Mouse (Mus musculus) hematopoietic stem cell, adult 5-6 weeks (primary cell): ENCODE measurements around the gene BC016579. TPM values are rescaled to one million over a fixed set of nuclear protein-coding genes. Genes with fewer than 3 reads are reported as not detected.

ENCODE experiments used
- ATAC-seq, 2 experiments: fragments of 125-278 bp in 1 of 2; replicated peaks in 1 of 2; 2 replicates each; pipeline ENCODE4 v1.8.0; 2016 to 2017; ENCODE audit warnings: inconsistent platforms in 2 of 2, mild to moderate bottlenecking in 2 of 2, moderate number of reproducible peaks in 2 of 2, low read depth in 1 of 2, moderate TSS enrichment in 1 of 2; ENCODE audit not compliant: low FRiP score in 2 of 2, poor library complexity in 2 of 2, severe bottlenecking in 2 of 2, insufficient read depth in 1 of 2, low TSS enrichment in 1 of 2
- total RNA-seq: library from RNA; stranded (forward); fragments of 172-1452, 232-1000 nt; gene quantifications from 2 replicates; pipeline ENCODE4 v1.2.3, GENCODE M21; 2017

The BC016579 gene
- total RNA-seq, 1 experiment from 2014 or later = 8.8 TPM

DNA sequence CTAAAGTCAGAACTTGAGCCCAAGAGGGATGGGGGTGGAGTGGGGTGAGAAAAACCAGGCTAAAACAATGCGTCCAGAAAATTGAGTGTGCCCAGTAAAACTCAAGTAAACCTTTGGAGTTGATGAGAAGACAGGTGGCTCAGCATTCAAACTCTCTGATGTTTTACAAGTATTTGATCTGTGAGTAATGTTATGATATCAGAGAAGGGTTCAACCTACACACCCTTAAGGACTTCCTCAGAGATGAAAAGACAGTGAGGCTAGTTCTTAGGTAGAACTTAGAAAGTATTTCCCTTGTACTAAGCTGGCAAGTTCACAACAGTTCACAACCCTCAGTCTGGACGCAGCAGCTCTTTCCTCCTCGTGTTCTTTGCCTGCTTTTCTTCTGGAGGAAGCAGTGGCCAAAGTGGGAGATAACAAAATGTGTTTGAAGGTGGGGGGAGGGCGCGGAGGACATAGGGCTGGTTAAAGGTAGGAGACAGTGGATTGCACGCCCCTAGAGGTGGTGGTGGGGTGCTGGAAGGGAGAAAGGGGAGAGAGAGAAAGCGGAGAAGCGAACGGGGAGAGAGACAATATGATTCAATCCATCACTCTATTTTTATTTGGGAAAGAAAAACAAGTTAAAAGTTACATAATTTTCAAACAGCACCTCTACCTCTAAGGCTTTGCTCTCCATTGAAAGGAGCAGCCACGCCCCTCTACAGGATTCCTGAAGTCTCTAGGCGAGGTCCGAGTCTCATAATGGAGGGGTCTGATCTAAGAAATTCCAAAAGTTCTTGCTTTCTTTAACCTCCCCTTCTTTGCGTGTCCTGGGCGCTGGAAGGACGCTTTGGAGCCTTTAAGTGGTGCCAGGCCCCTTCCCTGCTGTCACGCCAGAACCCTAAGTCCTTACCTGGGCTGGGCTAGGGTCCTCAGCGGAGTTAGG lies 597 bp downstream of the BC016579 start:
- ATAC-seq = peak; percentile 41 to 48; a peak in 2 of 4 replicates

DNA sequence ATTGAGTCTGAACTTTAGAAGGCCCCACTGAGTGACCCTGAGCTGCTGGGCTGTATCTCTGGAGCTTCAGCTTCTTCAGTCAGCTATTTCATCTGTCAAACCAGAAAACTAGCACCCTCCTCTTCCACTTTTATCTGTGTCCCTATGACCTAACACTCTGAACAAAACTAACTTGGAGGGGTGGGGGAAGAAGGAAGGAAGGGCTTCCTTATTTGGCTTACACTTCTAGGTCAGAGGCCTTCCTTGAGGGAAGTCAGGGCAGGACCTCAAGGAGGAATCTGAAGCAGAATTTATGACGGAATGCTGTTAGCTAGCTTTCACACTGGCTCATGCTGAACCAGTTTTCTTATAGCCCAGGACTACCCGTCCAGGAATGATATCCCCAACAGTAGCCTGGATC lies 2.4 kb downstream of the BC016579 start:
- ATAC-seq = 0 out of 4 replicates have a peak, but pooled peaks of 1 of the 2 experiments have one; percentile 6

DNA sequence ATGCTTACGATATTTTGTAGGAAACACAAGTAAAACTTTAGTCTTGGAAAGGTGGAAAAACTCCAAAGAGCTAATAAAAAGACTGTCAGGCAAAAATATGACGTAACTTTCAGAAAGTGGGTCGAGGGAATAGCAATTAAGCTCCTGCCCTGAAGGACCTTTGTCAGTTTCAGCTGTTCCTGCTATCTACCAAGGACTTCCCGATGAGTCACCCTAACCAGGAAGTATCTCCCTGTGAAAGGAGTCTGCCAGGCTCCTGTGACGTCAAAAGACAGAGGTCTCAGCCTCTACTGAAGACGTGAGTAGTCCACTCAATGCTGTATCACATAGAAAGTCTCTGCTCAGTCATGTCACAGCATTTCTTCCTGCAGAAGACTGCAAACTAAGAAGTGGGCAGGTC lies 9.5 kb downstream of the BC016579 start:
- peak; percentile 32 to 37; a peak in 2 of 4 replicates for ATAC-seq

DNA sequence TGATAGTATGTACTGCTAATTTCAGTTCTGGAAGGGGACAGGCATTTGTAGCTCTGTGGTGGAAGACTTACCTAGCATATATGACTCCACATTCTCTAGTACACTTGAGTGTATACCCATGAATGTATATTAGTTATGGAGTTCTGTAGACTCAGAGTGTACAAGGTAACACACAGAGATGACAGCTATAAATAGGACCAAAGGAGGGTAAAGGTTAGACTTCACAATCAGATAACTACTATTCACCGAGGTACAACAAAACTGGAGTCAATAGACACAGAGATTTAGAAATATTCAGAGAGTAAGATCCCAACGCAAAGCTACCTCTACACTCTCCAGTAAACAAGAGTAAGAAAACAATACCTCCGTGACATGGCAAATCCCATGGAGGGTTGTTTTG lies 9.9 kb downstream of the BC016579 start:
- ATAC-seq = no peak

DNA sequence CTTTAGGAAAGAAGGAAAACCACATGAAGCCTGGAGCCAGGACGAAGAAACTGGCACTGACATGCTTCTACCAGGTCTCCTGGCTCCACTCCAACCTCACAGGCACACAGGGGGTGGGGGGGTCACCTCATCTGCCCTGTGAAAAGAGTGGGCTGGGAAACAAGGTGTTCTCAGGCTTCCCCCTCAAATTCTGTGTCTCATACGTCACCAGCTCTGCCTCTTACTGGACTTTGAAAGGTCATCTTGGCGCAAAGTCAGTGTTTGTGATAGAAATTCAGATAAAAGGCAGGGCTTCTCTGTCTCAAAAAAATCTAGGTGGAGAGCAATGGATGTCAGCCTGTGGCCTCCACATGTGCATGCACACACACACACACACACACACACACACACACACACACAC lies 12.6 kb downstream of the BC016579 start:
- ATAC-seq = no peak

DNA sequence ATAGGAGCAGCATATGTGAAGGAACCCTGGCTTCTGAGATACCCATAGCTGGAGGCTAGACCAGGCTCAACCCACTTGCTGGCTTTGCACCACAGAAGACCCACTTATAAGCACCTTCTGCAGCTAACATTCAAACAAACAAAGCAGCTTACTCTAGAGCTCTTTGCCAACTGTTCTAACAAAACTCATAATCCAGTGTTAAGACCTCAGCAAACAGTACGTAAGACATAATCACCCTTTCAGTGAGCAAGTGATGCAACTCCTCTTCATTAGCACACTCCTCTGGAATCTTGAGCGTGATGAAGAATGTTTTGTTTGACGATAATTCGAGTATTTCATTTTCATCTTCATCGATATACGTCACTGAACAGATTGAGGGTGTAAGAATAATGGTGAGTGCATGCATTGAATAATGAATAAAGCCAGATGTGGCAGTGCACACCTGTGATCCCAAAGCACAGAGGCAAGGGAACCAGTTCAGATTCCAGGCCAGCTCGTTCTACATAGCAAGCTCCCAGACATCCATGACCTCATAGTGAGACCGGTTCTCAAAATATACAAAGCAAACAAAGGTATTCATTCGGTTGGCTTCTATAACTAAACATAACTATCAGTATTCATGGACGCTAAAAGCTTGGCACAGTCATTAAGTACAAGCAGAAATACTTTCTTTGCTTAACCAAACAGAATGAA lies 13.7 kb downstream of the BC016579 start:
- no peak for ATAC-seq

DNA sequence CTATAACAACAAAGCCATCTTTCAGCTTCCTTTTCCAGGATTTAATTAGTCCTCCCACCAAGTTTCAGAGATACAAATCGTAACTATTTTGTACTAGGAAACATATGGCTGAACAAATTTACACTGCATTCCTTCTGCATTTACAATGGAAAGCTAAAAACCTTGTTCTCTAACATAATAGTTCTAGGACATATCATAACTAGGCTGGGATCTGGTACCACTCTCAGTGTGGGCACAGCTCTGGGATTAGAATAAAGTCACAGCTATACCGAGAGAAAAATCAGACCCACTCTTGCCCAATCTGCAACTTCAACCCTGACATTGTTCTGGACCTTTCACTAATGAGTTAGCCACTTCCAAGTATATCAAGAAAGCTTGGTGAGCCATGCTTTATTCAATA lies 18.0 kb downstream of the BC016579 start:
- no peak for ATAC-seq

DNA sequence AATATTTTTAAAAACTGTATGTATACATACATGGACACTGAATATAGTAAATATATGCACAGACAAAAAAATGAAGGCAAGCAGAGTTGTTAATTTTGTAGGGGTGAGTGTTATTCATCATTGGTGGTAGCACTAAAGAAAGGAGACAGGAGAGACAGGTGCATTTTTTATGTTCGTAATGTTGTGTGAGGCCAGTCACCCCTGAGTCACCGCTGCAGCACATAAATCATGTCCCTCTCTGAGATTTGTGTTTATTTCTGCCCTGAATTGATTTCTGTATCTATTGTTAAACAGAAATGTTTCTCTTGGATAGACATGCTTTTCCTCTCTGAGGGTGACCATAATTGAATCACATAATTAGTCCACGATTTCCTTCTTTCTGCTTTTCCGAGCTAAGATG lies 21.4 kb downstream of the BC016579 start:
- ATAC-seq = no peak

DNA sequence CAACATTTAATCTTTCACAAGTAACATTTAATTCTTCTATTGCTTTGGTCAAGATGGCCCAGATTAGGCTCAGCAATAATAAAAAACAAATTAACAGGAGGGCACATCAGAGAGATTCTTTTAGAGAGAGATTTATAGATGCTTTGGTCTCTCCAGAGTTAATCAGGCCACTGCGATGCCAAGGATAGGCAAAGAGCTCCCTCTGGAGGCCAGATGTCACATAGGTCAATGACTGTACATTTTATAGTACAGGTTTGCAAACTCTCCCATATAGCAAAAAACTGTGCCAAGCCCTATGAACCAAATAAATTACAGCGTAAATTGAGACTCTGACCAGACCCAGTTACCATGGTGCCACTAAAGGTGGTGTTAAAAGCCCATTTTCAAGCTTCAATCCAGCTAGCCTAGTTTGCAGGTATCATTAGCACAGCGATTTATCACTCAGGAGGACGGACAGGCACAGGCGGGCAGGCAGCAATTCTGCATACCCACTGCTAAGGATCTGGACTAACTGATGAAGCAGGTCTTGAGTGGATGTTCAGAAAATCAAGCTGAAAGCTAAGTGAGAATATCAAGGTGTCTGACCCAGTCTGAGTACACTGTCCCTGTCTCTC lies 23.4 kb downstream of the BC016579 start:
- ATAC-seq = peak; percentile 69 to 87

DNA sequence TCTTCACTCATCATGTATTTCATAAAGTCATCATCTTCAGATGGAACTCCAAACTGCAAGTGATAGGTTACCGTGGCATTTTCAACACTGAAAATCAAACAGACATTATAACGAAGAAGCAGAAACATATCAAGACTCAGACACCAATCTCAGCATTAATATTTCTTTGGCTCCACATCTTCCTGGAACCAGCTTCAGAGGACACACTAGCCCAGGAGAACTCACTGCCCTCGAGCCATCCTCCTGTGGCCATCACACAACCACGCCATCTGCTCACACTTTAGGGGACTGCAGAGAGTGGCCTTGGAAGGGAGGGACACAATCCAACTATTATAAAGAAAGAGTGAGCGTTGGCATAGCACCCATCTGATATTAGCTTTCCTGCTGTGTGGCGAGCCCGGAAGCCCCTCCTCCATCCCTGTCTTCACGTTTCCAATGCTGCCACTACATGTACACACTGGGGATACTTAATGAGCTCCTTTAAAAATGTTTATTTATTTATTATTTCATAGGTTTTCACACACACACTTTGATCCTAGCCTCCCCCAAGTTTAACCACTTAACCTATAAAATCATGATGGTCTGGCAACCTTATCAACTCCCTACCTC lies 24.3 kb downstream of the BC016579 start:
- no peak for ATAC-seq

DNA sequence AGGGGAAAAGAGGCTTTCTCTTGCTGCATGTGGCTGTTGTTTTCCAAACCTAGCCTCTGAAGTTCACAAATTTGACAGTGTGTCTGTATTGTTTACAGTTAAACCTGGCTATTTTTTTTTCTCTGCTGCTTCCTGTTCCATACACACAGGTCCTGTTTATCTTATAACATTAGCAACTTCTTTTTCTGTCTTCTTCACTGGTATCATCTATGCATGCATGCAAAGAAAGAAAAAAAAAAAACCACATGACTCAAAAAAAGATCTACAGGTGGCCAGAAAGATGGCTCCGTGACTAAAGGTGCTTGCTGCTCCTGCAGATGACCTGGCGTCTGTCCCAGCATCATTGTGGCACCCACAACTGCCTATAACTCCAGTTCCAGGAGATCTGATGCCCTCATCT lies 28.5 kb downstream of the BC016579 start:
- ATAC-seq = no peak

DNA sequence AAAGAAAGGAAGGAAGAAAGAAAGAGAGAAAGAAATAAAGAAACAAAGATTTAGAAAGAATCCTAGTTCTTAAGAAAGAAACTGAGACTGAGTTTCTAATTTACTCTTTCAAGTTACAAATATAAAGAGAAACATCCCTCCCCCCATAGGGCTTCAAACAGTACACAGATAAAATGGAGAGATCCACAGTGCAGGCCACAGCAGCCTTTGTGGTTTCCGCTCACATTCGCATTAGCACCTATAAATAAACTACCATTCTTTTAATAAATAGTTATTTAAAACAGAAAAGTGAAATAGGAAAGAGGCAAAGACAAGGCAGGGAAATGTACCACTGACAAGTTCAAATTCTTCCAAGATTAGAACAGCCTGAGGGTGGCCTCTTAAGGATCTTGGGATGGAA lies 29.1 kb downstream of the BC016579 start:
- ATAC-seq = no peak

DNA sequence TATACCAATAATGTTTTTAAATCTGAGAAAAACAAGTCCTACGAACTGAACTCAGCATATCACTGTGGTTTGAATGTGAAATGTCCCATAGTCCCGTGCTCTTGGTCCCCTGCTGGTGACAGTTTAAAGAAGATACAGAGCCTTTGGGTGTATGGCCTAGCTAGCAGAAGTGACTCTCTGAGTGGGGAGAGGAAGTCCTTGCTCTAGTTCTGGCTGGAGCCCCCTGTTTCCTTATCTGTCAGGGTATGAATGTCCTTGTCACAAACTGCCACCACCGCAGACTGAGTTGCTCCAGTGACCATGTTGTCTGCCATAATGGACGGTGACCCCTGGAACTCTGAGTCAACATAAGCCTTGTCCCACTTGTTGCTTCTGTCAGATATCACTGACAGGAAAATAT lies 30.6 kb downstream of the BC016579 start:
- ATAC-seq = peak; percentile 23 to 32; a peak in 1 of 4 replicates

DNA sequence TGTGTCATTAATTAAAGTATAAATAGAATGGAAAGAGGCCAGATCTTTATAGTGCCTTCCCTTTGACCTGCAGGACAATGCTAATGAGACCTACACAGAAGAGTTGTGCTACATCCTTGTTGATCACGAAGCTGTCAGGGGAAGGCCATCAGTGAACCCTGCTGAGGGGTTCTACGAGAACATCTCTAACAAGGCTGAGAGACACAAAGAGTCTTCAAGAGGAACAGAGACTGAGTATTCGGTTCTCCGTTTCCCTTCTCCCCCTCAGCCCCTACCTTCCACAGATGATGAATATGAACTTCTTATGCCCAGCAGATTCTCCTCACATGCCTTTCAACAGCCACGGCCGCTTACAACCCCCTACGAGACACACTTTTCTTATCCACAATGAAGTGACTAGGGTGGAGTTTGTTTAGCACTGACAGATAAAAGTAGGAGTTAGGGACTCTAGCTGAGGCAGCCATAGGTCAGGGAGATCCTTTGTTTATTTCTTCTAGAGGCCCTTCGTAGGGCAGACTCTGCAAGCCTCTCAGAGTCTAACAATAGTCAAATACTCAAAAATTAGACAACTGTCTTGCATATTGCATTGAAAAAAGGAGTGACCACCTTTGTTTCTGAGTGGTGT lies 34.0 kb downstream of the BC016579 start:
- no peak for ATAC-seq

DNA sequence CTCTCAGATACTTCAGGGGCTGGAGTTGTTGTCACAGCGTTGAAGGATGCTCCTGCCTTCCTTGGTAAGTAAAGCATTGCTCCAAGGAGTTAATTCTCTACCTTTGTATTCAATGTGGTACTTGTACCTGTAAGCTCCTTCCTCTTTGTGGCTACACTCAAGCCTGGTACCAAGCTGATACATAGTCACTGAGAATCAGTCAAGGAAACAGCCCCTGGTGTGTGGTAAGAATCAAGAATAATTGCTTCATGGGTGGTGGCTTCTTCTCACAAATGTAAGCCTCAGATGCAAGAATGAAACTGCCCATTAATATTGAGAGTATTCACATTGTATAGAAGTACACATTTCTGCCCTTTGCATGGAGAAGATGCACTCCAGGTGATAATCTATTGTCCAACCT lies 37.9 kb downstream of the BC016579 start:
- ATAC-seq = peak in 1 of 2 experiments; percentile 27; a peak in 1 of 4 replicates

DNA sequence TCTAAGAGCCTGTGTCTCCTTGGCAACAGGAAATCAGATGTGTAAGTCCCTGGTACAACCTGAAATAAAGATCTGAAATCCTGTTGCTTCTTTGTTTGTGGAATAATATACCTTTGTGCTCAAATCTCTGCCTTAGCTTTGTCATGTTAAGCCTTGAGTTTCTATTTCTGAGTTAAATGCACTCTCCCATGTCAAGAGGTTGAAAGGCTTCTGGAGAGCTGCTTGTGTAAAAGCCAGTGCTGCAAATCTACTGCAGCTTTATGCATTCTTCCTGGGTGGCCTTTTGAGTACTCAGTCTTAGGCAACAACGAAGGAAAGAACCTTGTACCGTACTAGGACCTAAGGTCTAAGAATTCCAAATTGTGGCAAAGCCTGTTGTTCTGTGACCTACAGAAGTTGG lies 40.6 kb downstream of the BC016579 start:
- ATAC-seq = no peak

DNA sequence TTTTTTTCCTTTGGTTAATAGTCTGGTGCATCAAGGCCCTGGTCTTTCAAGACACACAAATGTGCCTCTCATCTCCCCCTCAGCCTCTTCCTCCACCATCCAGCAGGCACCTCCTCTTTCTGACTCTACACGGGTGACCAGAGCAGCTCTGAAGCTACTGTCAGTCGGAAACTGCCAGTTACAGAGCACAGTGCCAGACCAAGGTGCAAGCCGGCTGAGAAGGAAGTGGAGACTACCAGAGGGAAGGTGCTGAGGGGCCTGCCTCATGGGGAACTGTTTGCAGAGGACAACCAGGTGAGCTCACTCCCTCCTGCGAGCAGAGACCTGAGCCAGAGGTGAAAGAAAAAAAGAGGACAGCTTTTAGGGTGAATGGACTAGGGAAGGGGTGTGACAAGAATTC lies 43.6 kb downstream of the BC016579 start, which contains the start of gene Gcsam:
Gene Gcsam (plus strand): TSS at position 114 of the 400 bp plus-strand sequence.
- ATAC-seq = peak; percentile 58 to 79; a peak in 3 of 4 replicates
